Mouse (Mus musculus): Measurements from ENCODE around the gene Cpa4.

DNA sequence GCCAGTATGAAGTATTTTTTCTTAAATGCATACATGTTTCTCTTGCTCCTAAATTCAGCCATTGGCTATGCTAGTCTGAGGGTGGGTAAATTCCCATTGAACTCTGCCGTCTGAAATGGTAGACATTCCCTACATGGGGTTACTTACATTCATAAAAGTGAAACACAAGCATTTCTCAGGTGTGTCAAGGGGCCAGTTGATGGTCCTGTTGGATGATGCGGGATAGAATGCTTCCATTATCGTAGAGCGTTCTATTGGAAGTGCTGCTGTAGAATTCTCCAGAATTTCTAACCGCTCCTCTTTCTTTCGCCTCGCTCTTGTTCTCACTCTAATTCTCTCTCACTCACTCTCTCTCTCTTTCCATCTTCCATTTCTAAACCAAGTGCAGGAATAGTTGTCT, 42.5 kb downstream of the Cpa4 start, which contains the start of gene Cpa5:
- TF ChIP-seq POLR2A (IDR thresholded peaks at IDR 0.05; ENCODE audit: borderline replicate concordance, insufficient read depth, low read length) (no peak), CTCF (IDR thresholded peaks at IDR 0.05; ENCODE audit: borderline replicate concordance, insufficient read depth, low read depth, low read length) (no peak)
